Mouse (Mus musculus): ENCODE results near the gene Clec18a.
"Not testable (repeated sequence)": the region's sequence is repeated elsewhere in the genome, so short reads cannot be mapped to it uniquely, and the experiment has no call there.

Clec18a gene

GRCm38 (mm10) chr8:111056158-111056663 is 36.0 kb downstream of the Clec18a start, which contains the start of gene Exosc6:
Gene Exosc6, plus strand, starts transcription at chr8:111056339.
- peak; percentile 79 to 85 for DNase-seq (ENCODE audit: low spot score in 2 of 2)

- DNase-seq (ENCODE audit: low spot score in 2 of 2), result no peak
These were observed 36.6 kb downstream of the Clec18a start for GRCm38 (mm10) chr8:111055661-111056060.

- DNase-seq (ENCODE audit: low spot score in 2 of 2), result no peak
These were observed 37.1 kb downstream of the Clec18a start for GRCm38 (mm10) chr8:111055031-111055634.

- no peak for DNase-seq (ENCODE audit: low spot score in 2 of 2)
These were observed 38.3 kb downstream of the Clec18a start for GRCm38 (mm10) chr8:111053827-111054518.

- DNase-seq (ENCODE audit: low spot score in 2 of 2), result no peak
These were observed 43.1 kb downstream of the Clec18a start for GRCm38 (mm10) chr8:111049106-111049505.

- no peak for DNase-seq (ENCODE audit: low spot score in 2 of 2)
These were observed 43.5 kb downstream of the Clec18a start for GRCm38 (mm10) chr8:111048694-111049093.

GRCm38 (mm10) chr8:111044003-111044734 is 48.1 kb downstream of the Clec18a start:
- DNase-seq (ENCODE audit: low spot score in 2 of 2), result no peak

GRCm38 (mm10) chr8:111042546-111042945 is 49.7 kb downstream of the Clec18a start:
- no peak for DNase-seq (ENCODE audit: low spot score in 2 of 2)

- DNase-seq (ENCODE audit: low spot score in 2 of 2), result no peak
These were observed 55.6 kb downstream of the Clec18a start for GRCm38 (mm10) chr8:111036591-111036990.

- no peak for DNase-seq (ENCODE audit: low spot score in 2 of 2)
These were observed 58.0 kb downstream of the Clec18a start for GRCm38 (mm10) chr8:111034276-111034675.

GRCm38 (mm10) chr8:111033482-111034215 is 58.6 kb downstream of the Clec18a start:
- peak; percentile 94 to 99 for DNase-seq (ENCODE audit: low spot score in 2 of 2)

- DNase-seq (ENCODE audit: low spot score in 2 of 2), result no peak
These were observed 59.3 kb downstream of the Clec18a start, which contains the start of gene Aars for GRCm38 (mm10) chr8:111032916-111033315. Gene Aars, plus strand, starts transcription at chr8:111033144.

- DNase-seq (ENCODE audit: low spot score in 2 of 2), result no peak
These were observed 60.7 kb downstream of the Clec18a start, which contains the start of gene Ddx19b for GRCm38 (mm10) chr8:111031572-111031971. Gene Ddx19b, minus strand, starts transcription at chr8:111031751.

GRCm38 (mm10) chr8:111030045-111030444 is 62.2 kb downstream of the Clec18a start:
- DNase-seq (ENCODE audit: low spot score in 2 of 2), result no peak

- DNase-seq (ENCODE audit: low spot score in 2 of 2), result no peak
These were observed 62.6 kb downstream of the Clec18a start for GRCm38 (mm10) chr8:111029589-111029988.

- peak; percentile 78 to 85 for DNase-seq (ENCODE audit: low spot score in 2 of 2)
These were observed 64.8 kb downstream of the Clec18a start for GRCm38 (mm10) chr8:111027391-111027937.

- not testable (repeated sequence) for DNase-seq (ENCODE audit: low spot score in 2 of 2)
These were observed 65.6 kb downstream of the Clec18a start for GRCm38 (mm10) chr8:111026609-111027008.

- not testable (repeated sequence) for DNase-seq (ENCODE audit: low spot score in 2 of 2)
These were observed 81.8 kb downstream of the Clec18a start for GRCm38 (mm10) chr8:111010230-111010991.

All from frontal cortex, postnatal 25 days (tissue).